Mouse (Mus musculus) kidney, embryonic 16.5 days (tissue): ENCODE measurements around the gene 2010111I01Rik. TPM values are rescaled to one million over a fixed set of nuclear protein-coding genes. Genes with fewer than 3 reads are reported as not detected.
A peak's percentile ranks its signal among the peaks of the same experiment; 100 is the strongest.
"Not testable (repeated sequence)": the region's sequence is repeated elsewhere in the genome, so short reads cannot be mapped to it uniquely, and the experiment has no call there.

Experiments
- ATAC-seq: fragments of 200-750 bp; cut with Nextera tagmentation; 2 replicates; pipeline ENCODE4 v1.8.0; 2017; ENCODE audit warnings: moderate TSS enrichment; ENCODE audit not compliant: low FRiP score, low TSS enrichment
- H3K27ac ChIP-seq: fragments of 300-500 bp; sonication (generic); 2 replicates; pipeline ENCODE4 v1.5.1; 2014; ENCODE audit warnings: low read length
- H3K27me3 ChIP-seq: fragments of 300-500 bp; sonication (generic); 2 replicates; pipeline ENCODE4 v1.6.1; 2014; ENCODE audit warnings: low read length, control low read depth, mixed read lengths; ENCODE audit not compliant: insufficient read depth
- H3K36me3 ChIP-seq: fragments of 300-500 bp; sonication (generic); 2 replicates; pipeline ENCODE4 v1.6.1; 2014; ENCODE audit warnings: low read length, control low read depth, mixed read lengths; ENCODE audit not compliant: insufficient read depth
- H3K4me1 ChIP-seq: fragments of 300-500 bp; sonication (generic); 2 replicates; pipeline ENCODE4 v1.6.1; 2014; ENCODE audit warnings: low read length, control low read depth, mixed read lengths; ENCODE audit not compliant: insufficient read depth
- H3K4me2 ChIP-seq: fragments of 300-500 bp; sonication (generic); replicated peaks from 2 replicates; pipeline ENCODE4 v1.6.1; 2014; ENCODE audit warnings: low read depth, low read length
- H3K4me3 ChIP-seq: fragments of 300-500 bp; sonication (generic); 2 replicates; pipeline ENCODE4 v1.5.1; 2014; ENCODE audit warnings: mild to moderate bottlenecking, low read length
- H3K9ac ChIP-seq: fragments of 300-500 bp; sonication (generic); replicated peaks from 2 replicates; pipeline ENCODE4 v1.6.1; 2014; ENCODE audit warnings: low read length
- H3K9me3 ChIP-seq: fragments of 300-500 bp; sonication (generic); 2 replicates; pipeline ENCODE4 v1.6.1; 2016; ENCODE audit warnings: low read length, control low read depth
- WGBS: fragments of 180-500 bp; shearing (Covaris S2); extraction: QIAGEN DNeasy Blood & Tissue Kit; methylation state at CpG from one replicate; pipeline ENCODE4 v1.1.7; 2014; 5-methylcytosine and 5-hydroxymethylcytosine counted together
- polyA plus RNA-seq: library from polyadenylated mRNA; unstranded; fragments of >200 nt; fragmentation: Nextera tagmentation; extraction: Ambion mirVana; gene quantifications from 2 replicates; pipeline ENCODE4 v1.2.1, GENCODE M21; 2015

Gene 2010111I01Rik
- polyA plus RNA-seq, 1 experiment from 2014 or later, result 146 TPM

- 100% methylated on average over 3 of the region's 4 CpGs for WGBS
- H3K4me1 ChIP-seq, result peaks cover 38% of the 10 kb centered on the region
- not testable (repeated sequence) for ATAC-seq
Measured at GRCm38 (mm10) chr13:63315111-63315510, 350.4 kb downstream of the 2010111I01Rik start.

DNA sequence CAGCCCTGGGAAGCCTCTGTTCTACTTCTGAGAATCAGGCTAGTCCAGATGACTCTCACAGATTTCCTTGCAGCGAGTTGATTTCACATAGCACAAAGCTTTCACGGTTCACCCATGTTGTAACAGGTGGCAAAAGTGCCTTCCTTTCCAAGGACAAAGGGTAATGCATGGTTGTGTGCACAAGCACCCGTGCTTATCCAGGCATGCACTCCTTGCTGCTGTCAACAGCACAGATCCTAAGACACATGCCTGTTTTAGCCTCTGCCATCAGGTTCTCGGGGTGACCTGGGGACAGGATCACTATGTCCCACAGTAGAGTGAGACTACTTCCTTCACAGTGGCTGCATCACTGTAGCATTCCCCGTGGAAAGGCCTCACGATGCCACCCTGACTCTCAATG, 351.1 kb downstream of the 2010111I01Rik start:
- peaks cover 38% of the 10 kb centered on the region for H3K4me1 ChIP-seq
- H3K4me2 ChIP-seq, result no peak overlapping the region
- H3K27me3 ChIP-seq, result no peaks in the 10 kb centered on the region
- no peaks in the 10 kb centered on the region for H3K9me3 ChIP-seq
- peak; percentile 58 for ATAC-seq
- H3K4me3 ChIP-seq, result no peak overlapping the region
- H3K27ac ChIP-seq, result peak overlapping the region; percentile 66
- H3K9ac ChIP-seq, result no peak overlapping the region
- no peaks in the 10 kb centered on the region for H3K36me3 ChIP-seq
- 45% methylated on average over 6 of the region's 6 CpGs for WGBS

More at GRCm38 (mm10) chr13:63315111-63315510, 350.4 kb downstream of the 2010111I01Rik start:
- not testable (repeated sequence) for H3K27me3 ChIP-seq, H3K4me2 ChIP-seq, H3K9ac ChIP-seq, H3K36me3 ChIP-seq, H3K9me3 ChIP-seq, H3K27ac ChIP-seq, H3K4me3 ChIP-seq

- no peak overlapping the region for H3K4me2 ChIP-seq
- H3K27ac ChIP-seq, result no peak overlapping the region
- no peak overlapping the region for H3K4me3 ChIP-seq
- WGBS, result 84% methylated on average over 5 of the region's 5 CpGs
- peaks cover 38% of the 10 kb centered on the region for H3K4me1 ChIP-seq
- H3K9ac ChIP-seq, result no peak overlapping the region
- ATAC-seq, result no peak
- H3K9me3 ChIP-seq, result no peaks in the 10 kb centered on the region
- no peaks in the 10 kb centered on the region for H3K36me3 ChIP-seq
- H3K27me3 ChIP-seq, result no peaks in the 10 kb centered on the region
Measured at GRCm38 (mm10) chr13:63316407-63316806, 351.7 kb downstream of the 2010111I01Rik start.

GRCm38 (mm10) chr13:63317681-63318104, 353.0 kb downstream of the 2010111I01Rik start:
- H3K9ac ChIP-seq, result no peak overlapping the region
- H3K36me3 ChIP-seq, result no peaks in the 10 kb centered on the region
- no peaks in the 10 kb centered on the region for H3K9me3 ChIP-seq
- 60% methylated on average over 7 of the region's 7 CpGs for WGBS
- no peak overlapping the region for H3K4me3 ChIP-seq
- peaks cover 35% of the 10 kb centered on the region for H3K4me1 ChIP-seq
- H3K4me2 ChIP-seq, result no peak overlapping the region
- ATAC-seq, result no peak
- no peak overlapping the region for H3K27ac ChIP-seq
- no peaks in the 10 kb centered on the region for H3K27me3 ChIP-seq

DNA sequence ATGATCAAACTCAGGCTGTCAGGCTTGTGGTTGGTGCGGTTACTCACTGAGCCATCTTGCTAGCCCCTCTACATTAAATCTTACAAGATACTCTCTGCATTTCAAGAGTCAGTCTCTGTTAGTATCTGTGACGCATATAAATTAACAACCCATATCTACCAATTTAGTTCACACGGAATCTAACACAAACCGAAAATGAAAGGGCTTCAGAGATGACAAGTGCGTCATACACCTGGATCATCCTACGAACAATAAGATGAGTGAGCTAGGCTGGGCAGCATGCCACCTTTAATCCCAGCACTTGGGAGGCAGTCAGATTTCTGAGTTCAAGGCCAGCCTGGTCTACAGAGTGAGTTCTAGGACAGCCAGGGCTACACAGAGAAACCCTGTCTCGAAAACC, 355.1 kb downstream of the 2010111I01Rik start:
- ATAC-seq, result no peak
- H3K9ac ChIP-seq, result no peak overlapping the region
- no peaks in the 10 kb centered on the region for H3K9me3 ChIP-seq
- H3K27ac ChIP-seq, result no peak overlapping the region
- H3K4me3 ChIP-seq, result no peak overlapping the region
- WGBS, result 92% methylated on average over 7 of the region's 7 CpGs
- peaks cover 35% of the 10 kb centered on the region for H3K4me1 ChIP-seq
- H3K27me3 ChIP-seq, result no peaks in the 10 kb centered on the region
- no peaks in the 10 kb centered on the region for H3K36me3 ChIP-seq
- no peak overlapping the region for H3K4me2 ChIP-seq

DNA sequence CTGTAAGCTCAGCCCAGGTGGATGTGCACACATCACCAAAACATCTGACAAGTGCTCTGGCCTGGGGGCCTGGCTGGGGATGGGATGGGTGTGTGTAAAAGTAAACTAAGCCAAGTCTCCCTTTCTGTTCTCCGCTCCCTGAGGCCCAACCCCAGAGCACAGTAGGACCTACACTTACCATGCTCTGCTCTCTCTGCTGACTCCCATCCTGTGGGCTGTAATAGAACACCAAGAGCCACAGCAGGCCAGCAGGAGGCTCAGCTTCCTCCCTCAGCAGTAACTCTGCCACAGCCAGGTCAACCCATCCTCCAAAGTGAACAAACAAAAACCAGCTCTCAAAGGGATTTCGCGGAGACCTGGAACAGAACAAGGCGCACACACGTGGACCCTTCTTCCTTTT, 357.0 kb downstream of the 2010111I01Rik start:
- peak; percentile 76 for ATAC-seq
- H3K27ac ChIP-seq, result peak overlapping the region; percentile 31; the same call in 1 of the 2 replicates
- 35% methylated on average over 5 of the region's 5 CpGs for WGBS

DNA sequence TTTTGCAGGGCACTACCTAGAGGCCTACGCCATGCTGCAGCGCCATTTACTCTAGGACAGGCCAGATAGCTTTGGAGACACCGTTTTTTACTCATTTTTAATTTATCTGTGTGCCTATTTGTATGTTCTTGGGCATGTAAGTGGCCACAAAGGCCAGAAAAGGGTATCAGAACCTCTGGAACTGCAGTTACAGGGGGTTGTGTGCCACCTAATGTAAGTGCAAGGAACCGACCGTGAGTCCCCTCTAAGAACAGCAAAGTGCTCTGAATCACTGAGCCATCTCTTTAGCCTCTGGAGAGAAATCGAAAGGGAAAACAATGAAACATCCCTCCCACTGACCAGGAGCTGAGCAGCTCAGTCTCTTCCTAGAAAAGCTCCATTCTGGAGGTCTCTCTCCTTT, 358.1 kb downstream of the 2010111I01Rik start:
- no peak overlapping the region for H3K4me2 ChIP-seq
- H3K9me3 ChIP-seq, result no peaks in the 10 kb centered on the region
- H3K27ac ChIP-seq, result no peak overlapping the region
- H3K9ac ChIP-seq, result no peak overlapping the region
- H3K27me3 ChIP-seq, result no peaks in the 10 kb centered on the region
- peaks cover 29% of the 10 kb centered on the region for H3K4me1 ChIP-seq
- WGBS, result 75% methylated on average over 6 of the region's 6 CpGs
- no peaks in the 10 kb centered on the region for H3K36me3 ChIP-seq
- no peak overlapping the region for H3K4me3 ChIP-seq
- ATAC-seq, result no peak

More for the DNA sequence above, 357.0 kb downstream of the 2010111I01Rik start:
- Histone ChIP-seq H3K4me2 (no peak overlapping the region), H3K4me1 (peaks cover 34% of the 10 kb centered on the region), H3K4me3 (no peak overlapping the region), H3K27me3 (no peaks in the 10 kb centered on the region), H3K9ac (no peak overlapping the region; the same call in 1 of the 2 replicates), H3K9me3 (no peaks in the 10 kb centered on the region), H3K36me3 (no peaks in the 10 kb centered on the region)

DNA sequence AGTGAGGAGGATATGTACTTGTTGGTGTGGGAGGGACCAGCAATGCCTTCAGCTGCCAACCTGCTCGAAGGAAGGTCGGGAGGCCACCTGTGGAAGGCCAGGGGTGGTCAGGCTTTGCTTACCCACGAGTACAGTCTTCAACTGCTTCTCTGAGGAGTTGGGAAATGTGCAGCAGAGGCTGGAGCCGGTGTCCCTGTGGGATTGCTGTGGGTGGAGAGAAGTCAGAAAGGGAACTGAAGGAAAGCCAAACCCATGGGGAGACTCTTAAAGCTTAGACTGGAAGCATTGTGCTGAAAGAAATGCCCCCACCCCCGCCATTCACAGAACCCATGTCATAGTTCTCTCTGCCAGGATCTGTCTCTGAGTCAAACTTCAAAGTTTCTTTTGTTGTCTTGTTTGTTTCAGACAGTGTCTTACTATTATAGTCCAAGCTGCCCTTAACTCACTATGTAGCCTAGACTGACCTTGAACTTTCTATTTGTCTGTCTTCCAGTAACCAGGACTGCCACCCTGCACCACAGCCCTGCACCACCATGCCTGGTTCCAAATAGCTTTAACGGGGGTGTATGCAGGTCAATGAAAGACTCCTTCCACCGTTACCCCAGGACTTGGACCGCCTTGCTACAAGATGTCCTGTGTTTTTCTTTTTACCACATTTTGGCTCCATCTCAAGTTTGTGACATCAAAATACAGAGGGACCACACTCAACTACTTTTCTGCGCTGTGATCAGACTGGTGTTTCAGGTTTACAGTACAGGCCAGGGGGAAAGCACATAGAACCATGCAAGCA, 358.8 kb downstream of the 2010111I01Rik start:
- Histone ChIP-seq H3K27ac (peak overlapping the region; percentile 75; the same call in 1 of the 2 replicates), H3K36me3 (no peaks in the 10 kb centered on the region)
- ATAC-seq, result no peak

GRCm38 (mm10) chr13:63324311-63324710, 359.6 kb downstream of the 2010111I01Rik start:
- H3K4me1 ChIP-seq, result peaks cover 27% of the 10 kb centered on the region
- no peak overlapping the region for H3K4me2 ChIP-seq
- H3K9me3 ChIP-seq, result no peaks in the 10 kb centered on the region
- no peak for ATAC-seq
- no peak overlapping the region for H3K4me3 ChIP-seq
- H3K27me3 ChIP-seq, result no peaks in the 10 kb centered on the region
- WGBS, result 32% methylated on average over 3 of the region's 3 CpGs
- no peaks in the 10 kb centered on the region for H3K36me3 ChIP-seq
- no peak overlapping the region for H3K9ac ChIP-seq
- H3K27ac ChIP-seq, result peak overlapping the region; percentile 75

More for the DNA sequence above, 358.8 kb downstream of the 2010111I01Rik start:
- no peaks in the 10 kb centered on the region for H3K9me3 ChIP-seq
- H3K4me1 ChIP-seq, result peaks cover 27% of the 10 kb centered on the region
- no peak overlapping the region for H3K9ac ChIP-seq
- 47% methylated on average over 9 of the region's 9 CpGs for WGBS
- H3K4me2 ChIP-seq, result no peak overlapping the region
- no peak overlapping the region for H3K4me3 ChIP-seq
- H3K27me3 ChIP-seq, result no peaks in the 10 kb centered on the region
